Mouse (Mus musculus): Measurements from ENCODE around the gene Spata4. TPM values are rescaled to one million over a fixed set of nuclear protein-coding genes. Genes with fewer than 3 reads are reported as not detected.

The Spata4 gene
- total RNA-seq, 1 experiment from 2014 or later: 0.52 TPM

Other genes starting within 250 kb of the Spata4 start
- gene Asb5, start 71.2 kb upstream of the Spata4 start, total RNA-seq (2021): 0.46 TPM in 1 of 2 replicates, not detected in the other
- 43.3 and 58.2 TPM in 2 replicates for gene Spcs3, start 70.8 kb upstream of the Spata4 start, total RNA-seq (2021)